Mouse (Mus musculus) myocyte (in vitro differentiated cells): ENCODE measurements around the gene Fam189a1. TPM values are rescaled to one million over a fixed set of nuclear protein-coding genes. Genes with fewer than 3 reads are reported as not detected.

Experiments
- H3K27me3 ChIP-seq: one replicate; pipeline ENCODE4 v1.6.1; 2011; ENCODE audit not compliant: control insufficient read depth, insufficient read depth, insufficient read length
- H3K36me3 ChIP-seq: one replicate; pipeline ENCODE4 v1.6.1; 2011; ENCODE audit not compliant: control insufficient read depth, insufficient read depth
- H3K4me2 ChIP-seq: one replicate; pipeline ENCODE4 v1.6.1; 2011; ENCODE audit warnings: low read depth, control low read depth
- H3K4me3 ChIP-seq: one replicate; pipeline ENCODE4 v1.5.1; 2011; ENCODE audit warnings: mild to moderate bottlenecking, control low read depth, moderate library complexity
- H3K79me2 ChIP-seq: one replicate; pipeline ENCODE4 v1.6.1; 2011; ENCODE audit not compliant: control insufficient read depth, insufficient read depth
- H3ac ChIP-seq: one replicate; pipeline ENCODE4 v1.6.1; 2011; ENCODE audit not compliant: control insufficient read depth, insufficient read length
- CEBPB ChIP-seq: IDR thresholded peaks from 2 replicates; pipeline ENCODE4 v1.6.1; 2011; ENCODE audit warnings: mild to moderate bottlenecking, moderate library complexity; ENCODE audit not compliant: poor library complexity, insufficient read depth, severe bottlenecking
- E2F4 ChIP-seq: IDR thresholded peaks from one replicate; pipeline ENCODE4 v1.6.1; 2011; ENCODE audit warnings: mild to moderate bottlenecking, control low read depth, moderate library complexity; ENCODE audit not compliant: insufficient read depth
- MAX ChIP-seq: IDR thresholded peaks from one replicate; pipeline ENCODE4 v1.6.1; 2011; ENCODE audit warnings: low read depth, mild to moderate bottlenecking, control low read depth
- MYOD1 ChIP-seq, 3 experiments: IDR thresholded peaks; one replicate each; pipeline ENCODE4 v1.6.1; 2011; ENCODE audit warnings: control low read depth in 2 of 3, low read depth in 2 of 3, mild to moderate bottlenecking in 2 of 3, moderate library complexity in 1 of 3; ENCODE audit not compliant: insufficient read length in 2 of 3, control insufficient read depth in 1 of 3
- MYOG ChIP-seq, 3 experiments: IDR thresholded peaks; one replicate each; pipeline ENCODE4 v1.6.1; 2011; ENCODE audit warnings: control low read depth in 2 of 3, low read depth in 2 of 3, mild to moderate bottlenecking in 2 of 3; ENCODE audit not compliant: insufficient read length in 2 of 3, control insufficient read depth in 1 of 3, insufficient read depth in 1 of 3
- POLR2A ChIP-seq: IDR thresholded peaks from one replicate; pipeline ENCODE4 v1.6.1; 2011; ENCODE audit warnings: low read depth, mild to moderate bottlenecking, control low read depth, moderate library complexity; ENCODE audit not compliant: insufficient read length
- POLR2AphosphoS2 ChIP-seq: IDR thresholded peaks from one replicate; pipeline ENCODE4 v1.6.1; 2011; ENCODE audit warnings: low read depth, control low read depth; ENCODE audit not compliant: insufficient read length
- REST ChIP-seq: IDR thresholded peaks from one replicate; pipeline ENCODE4 v1.6.1; 2011; ENCODE audit warnings: mild to moderate bottlenecking, control low read depth, moderate library complexity; ENCODE audit not compliant: insufficient read depth, insufficient read length
- SRF ChIP-seq: IDR thresholded peaks from one replicate; pipeline ENCODE4 v1.6.1; 2011; ENCODE audit warnings: low read depth; ENCODE audit not compliant: control insufficient read depth, insufficient read length
- TCF12 ChIP-seq: IDR thresholded peaks from one replicate; pipeline ENCODE4 v1.6.1; 2011; ENCODE audit warnings: mild to moderate bottlenecking, control low read depth; ENCODE audit not compliant: poor library complexity, insufficient read depth, severe bottlenecking
- TCF3 ChIP-seq: IDR thresholded peaks from one replicate; pipeline ENCODE4 v1.6.1; 2011; ENCODE audit warnings: low read depth, control low read depth; ENCODE audit not compliant: insufficient read length
- USF1 ChIP-seq: IDR thresholded peaks from one replicate; pipeline ENCODE4 v1.6.1; 2011; ENCODE audit warnings: low read depth, mild to moderate bottlenecking, control low read depth, moderate library complexity
- polyA plus RNA-seq: library from polyadenylated mRNA; unstranded; fragments of >200 nt; fragmentation: generic; extraction: Trizol; gene quantifications from one replicate; pipeline ENCODE4 v1.2.1, GENCODE M21; 2012; ENCODE audit warnings: missing spikeins

Gene Fam189a1
- polyA plus RNA-seq, 1 experiment = 0.38 TPM

- no peaks in the 10 kb centered on the region for H3K36me3 ChIP-seq
- no peak for TF ChIP-seq CEBPB
- no peak for TF ChIP-seq SRF
- TF ChIP-seq MAX = no peak
- no peak for TF ChIP-seq TCF3
- no peak for TF ChIP-seq MYOD1 (IDR thresholded peaks at IDR 0.05; ENCODE audit: control insufficient read depth in 1 of 3, insufficient read length in 2 of 3, low read depth in 2 of 3)
- no peak for TF ChIP-seq POLR2A
- no peak for TF ChIP-seq USF1
- TF ChIP-seq MYOG (IDR thresholded peaks at IDR 0.05; ENCODE audit: control insufficient read depth in 1 of 3, insufficient read depth in 1 of 3, insufficient read length in 2 of 3, low read depth in 2 of 3) = no peak
- TF ChIP-seq POLR2AphosphoS2 = no peak
- no peak for TF ChIP-seq REST
- no peaks in the 10 kb centered on the region for H3K27me3 ChIP-seq
- no peak overlapping the region for H3ac ChIP-seq
- no peaks in the 10 kb centered on the region for H3K79me2 ChIP-seq
- no peak overlapping the region for H3K4me3 ChIP-seq
- H3K4me2 ChIP-seq = no peak overlapping the region
These were observed 402.2 kb downstream of the Fam189a1 start for GRCm38 (mm10) chr7:64754161-64754560.

GRCm38 (mm10) chr7:64753678-64754077, 402.7 kb downstream of the Fam189a1 start:
- Histone ChIP-seq H3K4me2 (no peak overlapping the region), H3K79me2 (no peaks in the 10 kb centered on the region), H3K27me3 (no peaks in the 10 kb centered on the region), H3ac (no peak overlapping the region), H3K4me3 (no peak overlapping the region), H3K36me3 (no peaks in the 10 kb centered on the region)
- TF ChIP-seq USF1 (no peak), TCF12 (no peak), POLR2AphosphoS2 (no peak), REST (no peak), MAX (no peak), CEBPB (no peak), E2F4 (no peak), POLR2A (no peak), MYOG (IDR thresholded peaks at IDR 0.05; ENCODE audit: control insufficient read depth in 1 of 3, insufficient read depth in 1 of 3, insufficient read length in 2 of 3, low read depth in 2 of 3) (no peak), MYOD1 (IDR thresholded peaks at IDR 0.05; ENCODE audit: control insufficient read depth in 1 of 3, insufficient read length in 2 of 3, low read depth in 2 of 3) (no peak), SRF (no peak), TCF3 (no peak)

- Histone ChIP-seq H3K27me3 (no peaks in the 10 kb centered on the region), H3K4me2 (no peak overlapping the region), H3ac (no peak overlapping the region), H3K79me2 (no peaks in the 10 kb centered on the region), H3K4me3 (no peak overlapping the region), H3K36me3 (no peaks in the 10 kb centered on the region)
- TF ChIP-seq TCF3 = no peak
- TF ChIP-seq POLR2AphosphoS2 = no peak
- TF ChIP-seq TCF12 = no peak
- no peak for TF ChIP-seq MYOD1 (IDR thresholded peaks at IDR 0.05; ENCODE audit: control insufficient read depth in 1 of 3, insufficient read length in 2 of 3, low read depth in 2 of 3)
- no peak for TF ChIP-seq REST
- no peak for TF ChIP-seq POLR2A
- TF ChIP-seq USF1 = no peak
- no peak for TF ChIP-seq MYOG (IDR thresholded peaks at IDR 0.05; ENCODE audit: control insufficient read depth in 1 of 3, insufficient read depth in 1 of 3, insufficient read length in 2 of 3, low read depth in 2 of 3)
These were observed 404.2 kb downstream of the Fam189a1 start for GRCm38 (mm10) chr7:64752133-64752532.

- TF ChIP-seq E2F4 = no peak
- TF ChIP-seq USF1 = no peak
- TF ChIP-seq POLR2AphosphoS2 = no peak
- no peak for TF ChIP-seq TCF3
- no peak for TF ChIP-seq TCF12
- no peak for TF ChIP-seq CEBPB
- no peaks in the 10 kb centered on the region for H3K79me2 ChIP-seq
- H3K4me2 ChIP-seq = no peak overlapping the region
- no peak overlapping the region for H3K4me3 ChIP-seq
- no peak overlapping the region for H3ac ChIP-seq
- H3K36me3 ChIP-seq = no peaks in the 10 kb centered on the region
- H3K27me3 ChIP-seq = no peaks in the 10 kb centered on the region
These were observed 404.9 kb downstream of the Fam189a1 start for GRCm38 (mm10) chr7:64751465-64751864.

GRCm38 (mm10) chr7:64743610-64744009, 412.8 kb downstream of the Fam189a1 start:
- Histone ChIP-seq H3K4me3 (no peak overlapping the region), H3K79me2 (no peaks in the 10 kb centered on the region), H3K4me2 (no peak overlapping the region), H3K27me3 (peaks cover 6% of the 10 kb centered on the region), H3ac (no peak overlapping the region), H3K36me3 (no peaks in the 10 kb centered on the region)
- TF ChIP-seq MYOD1 (IDR thresholded peaks at IDR 0.05; ENCODE audit: control insufficient read depth in 1 of 3, insufficient read length in 2 of 3, low read depth in 2 of 3) (no peak), MAX (no peak), MYOG (IDR thresholded peaks at IDR 0.05; ENCODE audit: control insufficient read depth in 1 of 3, insufficient read depth in 1 of 3, insufficient read length in 2 of 3, low read depth in 2 of 3) (no peak), POLR2AphosphoS2 (no peak), E2F4 (no peak), POLR2A (no peak), SRF (no peak), TCF12 (no peak), CEBPB (no peak), TCF3 (no peak), REST (no peak), USF1 (no peak)
